Mouse (Mus musculus): ENCODE measurements around the gene Smad5.

The Smad5 gene

DNA sequence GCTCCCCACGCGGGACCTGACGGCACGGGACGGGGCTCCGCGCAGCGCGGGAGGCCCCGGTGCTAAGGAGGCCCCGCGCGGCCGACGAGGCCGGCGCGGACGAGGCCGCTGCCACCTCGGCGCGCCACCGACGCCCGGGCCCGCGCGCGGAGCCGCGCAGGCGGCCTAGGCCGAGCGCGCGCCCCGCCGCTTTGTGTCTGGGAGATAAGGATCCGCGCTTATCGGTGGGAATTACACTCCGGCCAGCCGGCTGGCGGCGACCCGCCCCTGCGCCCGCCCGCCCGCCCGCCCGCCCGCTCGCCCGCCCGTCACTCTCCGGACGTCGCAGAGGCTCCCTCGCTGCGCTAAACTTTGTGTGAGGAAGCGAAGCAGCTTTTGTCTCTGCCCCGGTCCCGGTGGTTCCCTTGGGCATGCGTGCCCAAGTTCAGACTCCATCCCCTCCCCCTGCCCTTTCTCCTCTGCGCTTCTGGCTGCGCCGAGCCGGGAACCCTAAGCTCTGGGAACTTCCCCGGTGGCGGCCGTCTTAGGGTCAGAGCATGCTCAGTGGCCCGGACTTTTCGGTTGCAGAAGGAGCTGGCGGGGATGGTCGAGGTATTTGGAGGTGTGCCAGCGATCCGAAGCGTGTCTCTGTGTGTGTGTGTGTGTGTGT lies 536 bp downstream of the Smad5 start:
- peak; percentile 62 for DNase-seq

DNA sequence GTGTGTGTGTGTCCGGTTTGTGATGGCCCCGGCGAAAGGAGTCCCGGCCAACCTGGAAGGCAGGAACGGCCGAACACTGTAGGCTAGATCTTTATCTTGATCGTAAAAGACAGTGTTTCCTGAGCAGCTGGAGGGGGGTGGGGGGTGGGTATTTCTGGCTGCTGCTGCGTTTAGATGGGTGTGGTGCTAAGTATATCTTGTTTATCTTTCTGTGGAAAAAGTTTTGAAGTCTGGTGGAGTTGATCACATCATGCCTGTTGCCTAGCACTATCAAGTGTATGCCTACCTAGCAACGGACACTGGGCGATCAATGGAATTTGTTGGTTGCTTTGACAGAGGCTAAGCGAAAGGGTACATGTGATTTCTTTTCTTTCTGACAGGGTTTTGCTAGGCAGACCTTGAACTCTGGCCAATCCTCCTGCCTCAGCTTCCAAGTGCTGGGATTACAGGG lies 1.1 kb downstream of the Smad5 start:
- peak; percentile 23 to 29 for DNase-seq

- no peak for DNase-seq
Observed at GRCm38 (mm10) chr13:56704596-56704995, 1.8 kb downstream of the Smad5 start.

DNA sequence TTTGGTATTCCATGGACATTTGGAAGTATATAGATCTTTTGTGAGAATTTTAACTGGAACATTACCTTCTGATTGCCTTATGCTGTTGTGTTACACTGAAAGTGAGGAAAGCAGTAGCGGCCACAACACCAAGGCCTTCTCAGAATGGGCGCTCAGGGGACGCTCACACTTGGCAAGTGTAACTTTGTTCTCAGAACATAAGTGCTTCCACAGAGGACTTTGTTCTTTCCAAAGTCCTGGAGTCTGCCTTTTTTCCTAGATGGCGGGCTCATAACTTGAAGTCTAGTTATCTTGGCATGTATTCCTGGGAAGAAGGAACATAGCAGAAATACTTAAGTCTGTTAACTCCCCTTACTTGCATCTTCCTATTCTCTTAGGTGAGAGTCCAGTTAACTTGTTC lies 4.3 kb downstream of the Smad5 start:
- no peak for DNase-seq

DNA sequence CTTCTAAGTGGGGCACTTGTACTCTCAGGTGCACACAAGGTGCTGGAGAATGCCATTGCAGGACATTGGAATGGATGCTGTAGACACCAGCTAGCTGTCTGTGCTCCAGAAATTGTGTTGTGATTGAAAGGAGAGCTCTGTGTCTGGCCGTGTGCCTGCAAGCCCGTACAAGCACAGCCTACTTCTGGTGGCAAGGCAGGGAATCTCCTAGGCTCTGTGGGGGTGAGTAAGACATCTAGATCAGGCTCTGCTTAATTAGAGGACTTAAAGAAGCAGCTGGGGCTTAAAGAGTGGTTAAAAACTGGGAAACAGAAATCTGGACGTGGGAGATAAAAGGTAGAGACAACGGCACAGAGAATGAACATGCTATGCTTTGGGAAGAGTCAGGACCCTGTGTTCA lies 4.8 kb downstream of the Smad5 start:
- no peak for DNase-seq

- no peak for DNase-seq
Observed at GRCm38 (mm10) chr13:56710620-56711019, 7.8 kb downstream of the Smad5 start.

DNA sequence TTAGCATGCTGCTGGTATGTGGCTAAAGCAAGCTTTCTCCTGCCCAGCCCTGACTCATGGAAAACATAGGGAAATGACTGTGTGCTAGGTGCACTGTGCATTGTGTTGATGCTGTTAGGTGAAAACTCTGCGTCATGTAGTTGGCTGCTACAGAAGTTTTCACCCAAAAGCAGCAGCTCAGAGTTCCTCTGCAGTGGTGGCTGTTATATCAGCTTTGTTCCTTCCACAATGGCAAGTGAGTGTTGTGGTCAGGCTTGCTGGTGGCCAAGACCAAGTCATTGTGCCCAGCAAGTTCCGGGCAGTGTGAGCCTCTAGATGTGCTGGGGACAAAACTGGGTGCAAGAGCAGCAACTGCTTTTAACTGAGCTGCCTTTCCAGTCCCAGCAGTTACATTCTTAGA lies 9.4 kb downstream of the Smad5 start:
- DNase-seq: no peak

- DNase-seq: no peak
Observed at GRCm38 (mm10) chr13:56726551-56726950, 23.7 kb downstream of the Smad5 start.

DNA sequence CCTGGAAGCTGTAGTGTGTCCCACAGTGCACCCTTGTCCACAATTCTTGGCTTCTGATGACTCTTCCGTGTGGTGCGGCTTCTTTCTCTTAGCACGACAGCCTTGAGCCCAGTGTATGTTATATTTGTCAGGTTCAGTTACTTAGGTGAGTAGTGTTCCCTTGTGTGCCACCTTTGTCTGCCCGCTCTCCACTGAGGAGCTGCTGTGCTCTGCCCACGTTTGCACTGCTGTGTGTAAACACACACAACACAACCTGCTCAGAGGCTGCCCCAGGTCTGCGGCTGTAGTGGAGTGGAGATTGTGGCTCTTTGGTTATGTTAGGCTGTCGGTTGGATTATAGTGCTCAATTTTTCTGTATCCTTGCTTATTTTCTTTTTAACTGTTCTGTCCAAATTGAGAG lies 26.2 kb downstream of the Smad5 start:
- no peak for DNase-seq

- no peak for DNase-seq
Observed at GRCm38 (mm10) chr13:56734617-56735016, 31.8 kb downstream of the Smad5 start.

DNA sequence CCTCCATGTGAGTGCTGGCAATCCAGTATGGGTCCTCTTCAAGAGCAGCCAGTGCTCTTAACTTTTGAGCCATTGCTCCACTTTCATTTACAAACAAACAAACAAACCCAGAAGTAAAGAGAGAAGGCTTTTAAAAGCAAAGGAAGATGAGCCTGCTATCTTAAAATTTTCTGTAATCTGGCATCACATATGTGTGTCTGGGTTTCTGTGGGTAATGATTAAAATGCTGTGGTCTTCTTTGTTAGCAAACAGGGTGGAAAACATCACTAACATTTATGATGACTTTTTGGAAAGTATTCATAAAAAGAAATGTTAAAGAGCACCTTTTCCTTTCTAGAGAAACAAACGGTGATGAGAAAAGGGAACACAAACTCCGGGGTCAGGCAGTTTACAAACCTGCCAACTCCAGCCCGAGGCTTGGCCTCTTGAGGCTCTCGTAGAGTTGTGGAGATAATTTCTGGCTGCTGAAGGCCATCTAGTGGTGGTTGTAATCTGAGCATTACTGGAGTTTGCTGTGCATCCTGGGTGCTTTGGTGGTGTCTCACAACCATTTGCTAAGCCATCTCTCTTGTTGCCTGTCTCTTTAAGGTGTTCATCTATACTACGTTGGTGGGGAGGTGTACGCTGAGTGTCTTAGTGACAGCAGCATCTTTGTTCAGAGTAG lies 32.5 kb downstream of the Smad5 start:
- peak in 1 of 2 experiments; percentile 10 for DNase-seq

DNA sequence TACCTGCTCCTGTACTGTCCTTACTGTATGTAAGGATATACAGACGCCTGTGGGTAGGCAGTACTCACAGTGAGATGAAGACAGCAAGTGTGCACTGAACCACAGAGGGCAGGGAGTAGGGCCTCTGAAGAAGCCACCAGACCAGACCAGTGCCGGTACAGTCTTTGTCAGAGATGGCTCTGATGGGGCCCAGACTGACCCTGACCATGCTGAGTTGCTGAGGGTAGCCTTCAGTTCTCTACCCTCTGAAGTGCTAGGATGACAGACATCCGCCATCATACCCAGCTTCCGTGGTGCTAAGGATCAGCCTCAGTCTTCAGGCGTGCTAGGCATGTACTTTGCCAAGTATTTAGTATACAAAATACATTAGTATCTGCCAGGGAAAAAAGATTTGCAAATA lies 36.7 kb downstream of the Smad5 start:
- no peak for DNase-seq

DNA sequence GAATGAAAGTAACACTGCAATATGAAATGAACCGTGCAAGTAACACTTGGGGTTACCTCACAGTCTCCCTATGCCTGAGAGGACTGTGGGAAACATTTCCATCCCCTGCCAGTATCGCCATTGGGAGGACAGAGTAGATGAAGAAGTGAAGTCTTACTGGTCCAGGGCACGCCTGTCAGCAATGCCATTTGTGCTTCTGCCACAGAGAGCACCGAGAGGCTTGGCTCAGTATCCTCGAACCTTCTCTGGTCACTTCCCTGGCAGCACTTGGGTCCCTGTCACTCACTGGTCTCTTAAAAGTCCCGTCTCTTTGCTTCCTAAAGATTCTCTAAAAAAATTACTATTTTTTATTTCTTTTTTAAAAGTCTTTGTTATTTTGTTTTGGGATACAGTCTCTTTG lies 37.7 kb downstream of the Smad5 start:
- DNase-seq: no peak

DNA sequence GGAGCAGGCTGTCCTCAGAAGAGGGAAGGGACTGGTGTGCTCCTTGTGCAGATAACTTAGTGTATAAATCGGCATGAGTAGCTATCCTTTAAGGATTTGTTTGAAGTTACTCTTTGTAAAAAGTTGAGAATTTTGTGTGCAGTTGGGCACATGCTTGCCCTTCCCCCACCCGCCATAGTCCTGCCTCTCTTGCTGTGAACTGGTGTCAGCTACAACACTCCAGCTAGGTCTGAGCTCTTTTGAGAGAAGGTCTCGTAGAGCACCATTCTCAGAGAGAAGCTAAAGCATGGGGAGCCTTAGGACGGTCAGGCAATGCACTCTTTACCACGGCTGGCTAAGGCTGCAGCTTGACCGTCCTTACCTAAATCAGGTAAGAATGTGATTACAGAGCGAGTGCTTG lies 38.9 kb downstream of the Smad5 start:
- DNase-seq: no peak

DNA sequence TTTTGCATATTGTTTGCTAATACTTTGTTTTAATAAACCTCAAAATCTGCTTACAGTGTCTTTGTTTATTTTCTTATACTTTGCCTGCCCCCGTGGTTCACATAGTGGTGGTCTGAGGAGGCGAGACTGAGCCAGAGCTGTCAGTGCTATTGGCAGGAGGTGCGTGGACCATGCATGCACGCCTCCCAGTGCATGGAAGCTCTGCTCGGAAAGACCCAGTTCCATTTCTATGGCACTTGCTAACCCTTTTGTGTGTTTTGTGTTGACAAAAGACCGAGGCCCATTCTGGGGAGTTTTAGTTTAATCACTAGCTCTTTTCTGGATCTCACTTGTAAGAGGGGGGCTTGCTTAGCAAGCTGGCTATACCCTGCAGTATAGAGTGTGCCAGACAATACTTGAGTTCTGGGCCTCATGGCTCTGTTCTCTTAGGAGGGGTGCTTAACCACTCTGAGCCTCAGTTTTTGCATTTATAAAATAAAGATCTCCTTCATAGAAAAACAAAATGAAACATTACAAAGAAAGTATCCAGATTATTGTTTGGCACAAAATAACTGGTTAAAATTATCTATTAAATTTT lies 39.6 kb downstream of the Smad5 start:
- no peak for DNase-seq

DNA sequence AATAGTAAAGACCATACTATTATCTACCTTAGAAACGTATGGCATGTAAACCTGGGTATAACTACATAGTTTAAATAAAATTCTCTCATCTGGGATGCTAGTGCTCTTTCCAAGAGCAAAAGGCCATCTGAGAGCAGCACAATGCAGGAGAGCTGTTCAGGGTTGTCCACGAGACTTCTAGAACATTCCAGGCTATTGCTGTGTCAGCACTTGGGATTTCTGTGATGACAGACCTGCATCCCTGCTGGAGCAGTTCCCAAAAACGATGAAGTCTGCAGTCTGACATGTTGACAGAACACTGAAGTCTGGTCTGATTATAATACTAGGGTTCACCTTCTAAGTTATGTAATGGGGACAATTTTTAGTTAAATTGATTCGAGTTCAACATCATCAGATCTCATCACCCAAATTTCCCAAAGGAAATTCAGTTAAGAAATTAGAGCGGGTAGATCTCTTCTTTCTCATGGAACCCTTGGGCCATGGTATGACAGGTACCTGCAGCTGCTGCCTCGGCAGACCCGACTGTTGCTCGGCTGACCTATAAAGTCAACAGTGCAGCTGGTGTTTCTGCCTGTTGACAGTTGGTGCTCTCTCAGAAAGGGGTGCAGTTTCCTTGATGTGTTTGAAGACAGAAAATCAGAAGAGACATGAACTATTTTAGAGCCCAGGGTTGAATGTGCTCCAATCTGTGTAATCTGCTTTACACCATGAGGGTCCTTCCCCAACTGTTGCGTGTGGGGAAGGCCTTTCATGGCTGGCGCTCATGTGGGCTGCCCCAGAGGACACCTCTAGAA lies 44.1 kb downstream of the Smad5 start:
- no peak for DNase-seq

DNA sequence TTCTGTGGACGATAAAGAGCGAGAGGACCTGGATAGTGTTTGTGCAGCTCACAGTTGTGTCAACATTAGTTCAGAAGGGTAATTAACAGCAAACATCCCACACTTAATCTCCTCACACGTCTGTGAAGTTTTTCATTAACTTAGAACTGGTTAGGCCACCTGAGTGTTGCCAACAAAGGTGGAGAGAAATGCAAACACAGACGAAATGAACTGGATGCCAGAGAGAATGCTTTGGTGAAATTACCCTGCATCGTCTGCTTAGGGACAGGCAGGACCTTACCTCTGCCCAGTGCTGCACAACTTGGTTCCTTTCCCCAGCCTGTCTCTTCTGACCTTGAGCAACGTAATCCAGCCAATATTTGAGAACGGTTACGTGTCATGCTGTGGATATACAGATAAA lies 44.7 kb downstream of the Smad5 start:
- DNase-seq: no peak

DNA sequence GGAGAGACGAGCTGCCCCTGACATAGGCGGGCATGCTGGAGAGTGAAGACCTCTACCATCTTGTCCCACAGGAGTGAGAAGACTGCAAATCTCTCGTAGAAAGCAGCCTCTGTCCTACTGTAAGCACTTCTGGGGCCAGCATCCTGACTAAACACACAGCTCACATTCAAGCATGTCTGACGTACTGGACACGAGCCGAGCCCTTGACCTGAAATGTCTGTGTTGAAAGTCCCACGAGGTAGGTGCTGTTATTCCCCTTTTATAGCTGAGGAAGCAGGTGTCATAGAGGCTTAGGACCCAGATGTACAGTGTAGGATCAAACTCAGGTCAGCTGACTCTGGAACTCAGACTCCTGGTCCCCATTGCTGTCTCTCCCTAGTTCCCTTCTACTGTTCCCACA lies 46.6 kb downstream of the Smad5 start:
- DNase-seq: no peak

DNA sequence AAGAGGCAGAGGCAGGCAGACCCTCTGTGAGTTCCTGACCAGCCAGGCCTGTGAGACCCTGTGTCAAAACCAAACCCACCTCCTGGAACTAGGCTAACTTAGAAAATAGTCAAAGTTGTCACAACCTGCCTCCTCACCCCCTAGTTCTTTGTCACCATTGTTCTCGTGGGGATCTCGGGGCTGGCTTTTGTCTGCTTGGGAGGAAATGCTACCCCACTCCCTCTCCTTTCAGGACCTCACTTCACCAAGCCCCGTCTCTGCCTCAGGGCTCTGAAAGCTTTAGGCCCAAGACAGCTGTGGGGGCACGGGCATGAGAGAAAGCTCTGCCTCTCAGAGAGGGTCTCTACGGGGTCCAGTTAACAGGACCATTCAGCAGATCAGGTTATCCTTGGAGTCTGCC lies 49.0 kb downstream of the Smad5 start:
- no peak for DNase-seq

DNA sequence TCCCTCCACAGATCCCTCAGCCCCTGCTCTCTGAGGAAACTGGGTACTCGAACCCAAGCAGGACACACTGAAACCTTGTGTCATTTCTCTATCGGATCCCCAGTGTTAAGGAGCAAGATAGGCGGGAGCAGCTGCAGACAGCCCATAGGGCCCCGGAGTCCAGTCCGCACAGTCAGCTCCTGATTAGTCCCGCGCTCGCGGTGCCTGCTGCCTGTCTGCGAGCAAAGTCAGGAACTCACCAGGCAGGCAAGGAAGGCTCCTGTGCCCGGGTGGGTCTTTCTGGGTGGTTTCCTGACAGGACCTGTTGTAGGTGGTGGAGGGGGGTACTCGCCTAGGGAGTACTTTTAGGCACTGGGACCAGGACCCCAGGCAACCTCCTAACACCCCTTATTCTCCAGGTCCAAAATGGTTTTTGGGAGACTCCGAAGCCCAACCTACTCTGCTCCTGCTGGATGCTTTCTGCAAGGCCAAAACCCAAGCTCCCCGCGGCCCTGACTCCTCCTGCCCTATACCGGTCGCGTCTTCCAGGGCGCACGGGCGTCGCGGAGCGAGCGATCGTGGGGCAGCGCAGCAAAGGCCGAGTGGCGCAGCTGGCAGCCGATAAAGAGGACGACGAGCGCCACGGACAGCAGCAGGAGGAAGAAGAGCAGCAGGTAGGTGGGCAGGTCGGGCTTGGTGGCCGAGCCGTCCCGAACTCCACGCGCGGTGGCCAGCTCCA lies 49.8 kb downstream of the Smad5 start:
- DNase-seq: no peak

DNA sequence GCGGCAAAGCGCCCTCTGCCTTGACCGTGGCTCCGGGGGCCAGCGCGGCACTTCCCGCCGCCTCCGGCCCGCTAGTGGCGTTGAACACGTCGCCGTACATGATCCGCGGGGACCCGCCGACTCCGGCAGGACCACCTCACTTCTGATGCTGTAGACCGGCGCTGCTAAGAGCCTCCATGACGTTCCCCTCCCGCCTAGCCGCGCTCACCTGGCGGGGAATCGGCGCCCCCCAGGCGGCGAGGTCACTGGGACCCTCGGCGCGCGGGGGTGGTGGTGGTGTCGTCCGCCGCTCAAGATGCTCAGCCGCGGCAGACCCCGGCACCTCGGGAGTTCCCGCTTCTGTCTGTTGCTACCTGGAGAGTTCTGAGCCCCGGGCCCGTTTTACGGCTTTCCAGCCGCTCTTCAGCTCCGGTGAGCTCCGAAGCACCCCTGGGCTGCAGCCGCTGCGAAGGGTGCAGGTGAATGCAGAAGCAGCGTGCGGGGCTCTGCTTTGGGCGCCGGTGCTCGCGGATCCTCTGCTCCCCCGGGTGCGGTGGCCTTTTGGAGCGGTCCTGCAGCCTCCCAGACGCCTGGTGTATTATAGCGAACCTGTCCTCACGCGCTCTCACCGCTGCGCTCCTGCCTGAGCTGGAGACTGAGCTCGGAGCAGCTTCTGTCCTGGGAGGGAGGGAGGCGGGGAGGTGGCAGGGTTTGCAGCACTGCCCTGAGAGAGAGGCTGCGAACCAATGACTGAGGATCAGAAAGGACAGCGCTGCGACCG lies 50.6 kb downstream of the Smad5 start, which contains the start of gene Gm45623:
Gm45623 (minus strand) TSS at position 636 of the 760 bp plus-strand sequence.
- no peak for DNase-seq

- peak; percentile 51 to 59 for DNase-seq
Observed at GRCm38 (mm10) chr13:56755871-56756270, 53.1 kb downstream of the Smad5 start.

Measured in B cell, adult 2 months (primary cell).